Mouse (Mus musculus): ENCODE data around the gene Ffar2.

Ffar2 gene

DNA sequence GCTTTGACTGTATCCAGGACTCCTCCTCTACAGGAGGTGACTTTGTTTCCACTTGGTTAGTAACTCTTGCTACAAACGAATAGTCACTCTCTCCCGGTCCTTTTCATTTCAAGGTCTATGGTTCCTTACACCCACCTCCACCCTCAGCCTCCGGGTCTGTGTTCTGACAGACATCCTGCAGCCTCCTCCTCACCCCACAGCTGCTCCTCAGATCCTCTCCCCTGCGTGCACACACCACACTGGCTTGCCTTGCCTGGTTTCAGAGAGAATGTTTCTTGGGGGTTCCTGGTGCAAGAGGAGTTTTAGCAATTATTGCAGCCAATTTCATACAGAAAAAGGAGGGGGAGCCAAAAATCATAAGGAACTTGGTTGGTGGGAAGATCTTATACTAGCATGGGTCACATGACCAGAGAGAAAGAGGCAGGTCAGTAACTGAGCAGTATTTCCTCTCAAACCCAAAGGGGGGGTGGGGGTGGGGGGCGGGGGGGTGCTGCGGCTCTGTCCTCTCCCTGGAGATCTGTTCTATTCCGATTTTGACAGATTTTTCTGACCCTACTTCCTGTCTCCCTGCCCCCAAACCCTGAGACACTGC, 2.6 kb downstream of the Ffar2 start:
- DNase-seq: peak; percentile 16 to 23

DNA sequence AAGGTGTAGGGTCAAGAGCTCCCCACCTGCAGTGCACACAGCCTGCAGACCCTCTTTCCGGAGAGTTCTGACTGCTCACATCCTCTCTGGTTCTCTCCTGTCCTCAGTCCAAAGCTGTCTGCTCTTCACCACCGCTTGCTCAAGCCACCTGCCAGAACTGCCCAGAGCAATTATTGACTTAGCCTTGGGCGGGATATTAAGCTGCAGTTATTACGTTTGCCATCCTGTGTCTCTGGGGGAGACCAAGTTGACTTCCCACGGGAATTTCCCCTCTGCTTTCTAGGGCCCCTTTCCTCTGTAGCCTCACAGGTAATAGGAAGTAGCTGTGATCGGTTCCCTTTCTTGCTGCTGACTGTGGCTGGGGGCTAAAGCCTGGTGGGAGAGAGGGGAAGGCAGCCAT, 3.4 kb downstream of the Ffar2 start:
- DNase-seq: no peak

DNA sequence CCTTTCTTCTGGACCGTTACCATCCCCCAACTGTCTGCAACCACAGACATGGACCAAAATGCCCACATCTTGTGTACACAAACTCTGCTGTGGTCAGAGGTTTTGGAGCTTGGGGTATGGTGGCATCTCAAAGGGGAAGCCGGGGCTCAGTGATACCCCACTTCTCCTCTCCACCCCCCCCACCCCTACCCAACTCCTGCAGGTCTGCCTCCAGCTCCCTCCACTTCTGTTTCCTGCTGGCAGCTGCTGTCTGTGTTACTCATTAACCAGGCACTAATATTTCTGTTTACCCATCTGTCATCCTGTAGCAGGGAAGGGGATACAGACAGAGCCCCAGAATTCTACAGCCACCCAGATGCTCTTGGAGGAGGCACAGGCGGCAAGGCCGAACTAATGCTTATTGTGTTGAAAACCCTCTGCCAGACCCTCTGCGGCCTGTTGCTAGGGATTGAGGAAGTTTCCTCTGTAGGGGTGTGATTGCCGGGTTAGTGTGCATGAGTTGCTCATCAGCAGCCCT, 11.2 kb downstream of the Ffar2 start:
- DNase-seq: no peak

DNA sequence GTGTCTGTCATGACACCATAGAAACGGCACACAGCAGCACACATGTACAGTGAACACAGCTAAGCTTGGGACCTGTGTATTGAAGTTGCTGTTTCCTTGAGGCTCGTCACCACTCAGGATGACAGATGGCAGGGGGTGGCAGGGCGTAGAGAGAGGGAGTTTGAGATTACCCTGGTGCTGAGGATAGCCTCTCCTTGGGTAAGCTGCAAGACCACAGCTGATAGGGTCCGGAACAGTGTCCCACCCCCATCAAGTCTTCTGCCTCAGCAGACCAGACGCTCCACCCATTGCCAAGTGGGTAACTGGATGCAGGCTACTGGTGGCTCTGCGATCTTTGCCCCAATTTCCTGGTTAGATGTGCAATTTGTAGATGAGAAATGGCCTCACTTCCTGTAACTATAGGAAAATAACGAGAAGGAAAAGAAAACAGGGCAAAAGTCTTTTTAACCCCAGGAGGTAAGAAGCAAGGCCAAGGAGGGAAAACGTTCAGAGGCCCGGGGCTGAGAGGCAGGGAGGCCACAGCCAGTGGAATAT, 11.8 kb downstream of the Ffar2 start:
- DNase-seq: no peak

DNA sequence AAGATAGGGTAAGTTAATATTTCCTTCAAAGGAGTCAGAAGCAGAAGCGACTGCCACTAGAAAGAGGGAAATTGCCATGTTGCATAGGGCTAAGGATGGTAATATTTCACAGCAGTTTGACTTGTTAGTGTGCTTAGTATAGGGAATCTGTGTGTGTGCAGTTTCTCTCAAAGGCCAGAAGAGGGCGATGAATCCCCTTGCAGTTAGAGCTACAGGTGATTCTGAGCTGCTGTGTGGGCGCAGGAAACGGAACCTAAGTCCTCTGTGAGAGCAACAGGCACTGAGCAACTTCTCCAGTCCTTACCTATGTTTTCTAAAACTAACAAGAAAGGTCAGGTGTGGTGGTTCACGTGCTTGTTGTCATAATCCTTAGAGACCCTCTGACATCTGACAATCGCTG, 13.3 kb downstream of the Ffar2 start:
- DNase-seq: no peak

DNA sequence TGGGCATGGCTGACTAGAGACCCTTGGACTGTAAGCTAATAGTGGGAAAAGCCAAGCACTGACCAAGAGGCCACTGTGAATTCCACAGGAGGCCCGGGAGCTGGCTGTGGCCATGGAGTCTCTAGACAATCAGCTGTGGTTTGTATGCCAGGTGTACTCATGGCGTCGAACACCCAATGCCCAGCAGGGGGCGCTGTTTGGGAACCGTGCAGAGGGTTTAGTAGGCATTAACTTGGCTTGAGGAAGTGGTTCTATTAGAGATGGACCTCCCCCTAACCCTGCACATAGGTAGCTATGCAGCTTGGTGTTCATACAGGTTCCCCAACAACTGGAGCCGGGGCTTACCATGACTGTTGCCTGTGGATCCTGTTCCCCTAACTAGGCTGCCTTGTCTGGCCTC, 17.7 kb downstream of the Ffar2 start:
- DNase-seq: peak; percentile 43 to 49

DNA sequence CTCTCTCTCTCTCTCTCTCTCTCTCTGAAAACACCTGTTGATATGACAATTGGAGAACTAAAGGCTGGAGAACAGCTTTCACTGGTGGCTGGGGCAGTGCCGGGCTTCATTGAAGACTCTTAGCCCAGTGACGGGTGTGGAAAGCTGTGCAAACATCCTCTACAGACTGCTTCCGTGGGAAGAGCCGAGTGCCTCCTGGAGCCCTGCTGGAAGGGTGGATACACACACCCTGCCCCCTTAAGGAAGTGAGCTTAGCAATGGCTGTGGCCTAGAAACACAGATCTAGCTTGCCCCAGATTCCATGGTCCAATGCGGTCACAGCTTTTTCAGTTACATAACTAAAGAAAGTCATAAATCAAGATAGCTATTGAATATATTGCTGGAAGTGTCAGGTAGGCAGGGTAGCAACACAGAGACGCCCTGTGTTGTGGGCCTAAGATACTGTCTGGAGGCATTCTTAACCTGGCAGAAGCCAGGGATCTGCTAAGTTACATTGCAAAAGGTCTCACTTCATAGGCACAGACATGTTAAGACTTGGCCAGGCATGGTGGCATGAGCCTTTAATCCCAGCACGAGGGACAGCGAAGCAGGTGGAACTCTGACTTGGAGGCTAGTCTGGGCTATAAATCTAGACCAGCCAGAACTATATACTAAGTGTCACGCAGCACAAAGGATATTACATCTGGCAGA, 19.4 kb downstream of the Ffar2 start:
- no peak for DNase-seq

DNA sequence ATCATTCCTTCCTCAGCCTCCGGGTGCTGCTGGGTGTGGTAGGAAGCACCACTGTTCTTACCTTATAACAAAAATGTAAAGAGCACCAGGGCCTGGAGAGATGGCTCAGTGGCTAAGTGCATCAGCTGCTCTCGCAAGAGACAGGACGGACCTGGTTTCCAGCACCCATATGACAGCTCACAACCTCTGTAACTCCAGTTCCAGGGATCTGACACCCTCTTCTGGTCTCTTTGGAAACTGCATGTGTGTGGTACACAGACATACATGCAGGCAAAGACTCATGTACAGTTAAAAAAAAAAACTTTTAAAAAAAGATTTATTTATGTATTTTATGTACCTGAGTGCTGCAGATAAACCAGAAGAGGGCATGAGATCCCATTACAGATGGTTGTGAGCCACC, 20.3 kb downstream of the Ffar2 start:
- DNase-seq: no peak

DNA sequence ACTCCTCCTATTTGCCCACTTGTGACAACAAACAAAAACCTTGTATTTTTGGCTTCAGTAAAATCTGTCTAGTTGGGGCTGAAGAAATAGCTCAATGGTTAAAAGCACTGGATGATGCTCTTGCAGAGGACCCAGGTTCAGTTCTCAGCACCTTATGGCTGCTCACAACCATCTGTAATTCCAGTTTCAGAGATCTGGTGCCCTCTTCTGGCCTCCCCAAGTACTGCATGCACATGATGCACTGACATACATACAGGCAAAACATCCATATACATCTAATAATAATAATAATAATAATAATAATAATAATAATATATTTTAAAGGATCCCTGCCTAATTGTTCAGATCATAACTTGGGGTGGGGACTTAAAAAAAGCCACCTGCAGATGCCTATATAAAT, 22.9 kb downstream of the Ffar2 start:
- DNase-seq: no peak

DNA sequence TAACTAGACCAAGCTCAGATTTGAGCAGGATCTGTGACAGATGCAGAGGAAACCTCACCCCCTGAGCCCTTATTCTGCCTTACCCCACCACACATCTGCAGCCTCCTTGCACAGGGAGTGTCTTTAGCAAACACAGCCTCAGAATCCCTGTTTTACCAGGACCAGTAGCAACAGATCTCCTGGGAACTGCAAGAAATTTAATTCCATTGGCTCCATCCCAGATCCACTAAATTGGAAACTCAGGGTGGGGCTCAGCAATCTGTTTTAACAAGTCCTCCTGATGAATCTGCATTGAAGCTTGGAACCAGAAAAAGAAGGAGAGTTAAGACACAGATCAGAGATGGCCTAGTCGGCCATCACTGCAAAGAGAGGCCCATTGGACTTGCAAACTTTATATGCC, 26.8 kb downstream of the Ffar2 start:
- no peak for DNase-seq

DNA sequence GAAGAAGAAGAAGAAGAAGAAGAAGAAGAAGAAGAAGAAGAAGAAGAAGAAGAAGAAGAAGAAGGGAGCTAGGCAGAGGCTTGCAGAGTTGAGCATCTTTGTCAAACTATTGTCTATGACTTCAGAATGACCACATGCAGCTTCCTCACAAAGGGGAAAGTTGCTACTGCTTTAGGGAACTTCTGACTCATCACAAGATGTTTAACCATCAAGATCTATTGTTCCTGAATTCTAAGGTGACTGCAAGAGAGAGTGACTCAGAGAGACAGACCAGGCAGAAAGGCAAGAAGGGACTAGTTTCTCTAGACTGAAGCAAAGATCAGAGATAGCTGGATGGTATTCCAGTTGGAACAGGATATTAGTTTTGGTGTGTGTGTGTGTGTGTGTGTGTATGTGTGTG, 28.7 kb downstream of the Ffar2 start:
- DNase-seq: no peak

DNA sequence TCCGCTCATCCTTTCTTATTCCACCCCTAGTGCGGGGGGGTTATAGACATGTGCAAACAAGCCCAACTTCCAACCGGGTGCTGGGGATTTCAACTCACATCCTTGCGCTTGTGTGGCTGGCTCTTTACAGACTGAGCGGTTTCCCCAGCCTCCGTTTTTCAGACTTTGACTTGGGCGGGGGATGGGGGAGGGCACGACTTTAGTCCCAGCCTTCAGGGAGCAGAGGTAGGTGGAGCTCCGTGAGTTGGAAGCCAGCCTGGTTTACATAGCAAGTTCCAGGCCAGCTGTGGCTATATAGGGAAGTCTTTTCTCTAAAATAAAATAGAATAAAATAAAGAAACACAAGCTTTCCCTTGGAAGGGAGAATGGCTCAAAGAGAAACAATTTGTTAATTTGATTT, 31.7 kb downstream of the Ffar2 start:
- DNase-seq: no peak

DNA sequence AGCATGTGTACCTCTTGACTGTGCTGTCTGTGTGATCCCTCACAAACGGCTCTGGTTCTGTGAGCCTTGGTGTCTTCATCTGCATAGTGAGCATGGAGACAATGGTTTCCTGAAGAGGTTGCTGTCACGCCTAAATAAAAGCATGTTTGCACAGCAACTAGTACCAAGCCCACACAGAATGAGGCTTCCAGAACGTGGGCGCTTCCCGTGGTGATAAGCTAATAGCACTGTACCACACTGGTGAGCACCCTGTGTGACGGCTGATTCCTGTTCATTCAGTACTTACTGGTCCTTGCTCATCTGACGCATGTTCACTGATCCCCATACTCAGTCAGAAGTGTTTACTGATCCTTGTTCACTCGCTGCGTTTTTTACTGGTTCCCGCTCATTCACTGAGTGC, 33.4 kb downstream of the Ffar2 start:
- DNase-seq: no peak

DNA sequence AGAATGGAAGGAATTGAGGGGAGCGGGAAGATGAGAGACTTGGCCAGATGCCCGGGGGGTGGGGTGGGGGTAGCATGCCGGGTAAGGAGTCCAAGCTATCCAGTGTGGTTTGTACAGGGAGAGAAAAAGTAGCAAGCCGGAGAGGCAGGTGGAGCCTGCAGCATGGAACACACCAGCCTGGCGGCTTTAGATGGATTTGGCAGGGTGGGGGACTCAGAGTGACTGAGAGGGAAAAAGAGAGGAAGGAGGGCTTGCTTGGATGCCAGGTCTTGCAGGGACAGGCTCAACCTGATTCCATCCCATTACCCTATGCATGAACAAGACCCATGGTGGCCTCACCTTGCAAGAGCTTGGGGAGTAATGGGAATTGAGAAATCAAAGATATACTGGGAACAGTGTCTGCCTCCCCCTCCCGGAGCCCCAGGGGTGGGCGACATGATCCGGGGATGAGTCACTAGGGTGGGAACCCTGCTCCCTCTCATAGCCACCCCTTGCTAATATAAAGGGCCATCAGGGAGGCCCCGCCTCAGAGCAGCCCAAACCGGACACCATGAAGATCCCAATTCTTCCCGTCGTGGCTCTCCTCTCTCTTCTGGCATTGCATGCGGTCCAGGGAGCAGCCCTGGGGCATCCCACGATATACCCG, 36.1 kb downstream of the Ffar2 start, which contains the start of gene Krtdap:
Gene Krtdap (plus strand): TSS at position 520 of the 646 bp plus-strand sequence.
- DNase-seq: no peak

DNA sequence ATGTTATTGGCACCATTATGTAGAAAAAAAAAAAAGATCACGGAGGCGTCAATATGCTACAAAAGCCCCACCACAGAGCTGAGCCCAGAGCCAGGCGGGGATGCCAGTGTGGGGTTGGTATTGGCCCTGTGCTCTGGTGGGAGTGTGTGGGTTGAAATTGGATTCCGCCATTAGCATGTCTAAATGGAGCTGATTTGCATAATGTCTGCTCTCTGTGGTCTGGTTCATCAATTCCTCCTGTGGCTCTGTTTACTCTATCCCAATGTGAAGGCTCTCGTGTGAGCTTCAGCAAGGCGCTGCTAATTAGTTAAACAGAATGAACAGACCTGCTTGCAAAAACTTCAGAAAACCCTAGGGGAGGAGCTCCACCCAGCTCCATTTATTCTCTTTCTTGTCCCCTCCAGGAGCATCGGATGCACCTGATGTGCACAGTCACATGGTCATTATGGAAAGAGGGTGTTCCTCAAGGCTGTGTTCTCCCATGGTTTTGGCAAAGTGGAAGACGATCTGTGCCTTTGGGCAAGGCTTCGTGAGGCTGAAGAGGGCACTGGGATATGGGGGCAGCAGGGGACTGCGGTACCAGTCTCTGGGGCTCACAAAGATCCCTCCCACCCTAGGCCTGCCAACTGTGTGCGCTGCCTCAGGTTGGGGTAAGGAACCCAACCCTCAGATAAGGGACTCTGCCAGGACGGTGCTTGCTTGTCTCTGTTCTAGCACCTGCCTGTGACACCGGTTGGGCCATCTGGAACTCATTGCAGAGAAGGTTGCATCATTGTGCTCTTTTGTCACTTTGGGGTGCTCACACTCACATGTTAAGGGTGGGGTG, 37.6 kb downstream of the Ffar2 start:
- DNase-seq: no peak

DNA sequence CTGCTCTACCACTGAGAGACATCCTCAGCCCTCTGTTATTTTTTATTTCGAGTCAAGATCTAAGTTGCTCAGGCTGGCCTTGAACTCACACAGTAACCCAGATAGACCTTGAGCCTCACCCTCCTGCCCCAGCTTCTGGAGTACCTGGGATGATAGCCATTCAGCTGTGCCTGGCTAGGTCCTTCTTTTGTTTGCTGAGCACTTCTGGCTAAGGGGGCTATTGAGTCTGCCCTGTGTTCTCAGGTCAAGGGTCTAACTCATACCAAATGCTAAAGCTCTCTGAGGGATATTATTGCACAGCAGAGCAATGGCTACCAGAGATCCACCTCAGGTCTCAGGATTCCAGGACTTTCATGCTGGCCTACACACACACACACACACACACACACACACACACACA, 38.4 kb downstream of the Ffar2 start:
- DNase-seq: no peak

DNA sequence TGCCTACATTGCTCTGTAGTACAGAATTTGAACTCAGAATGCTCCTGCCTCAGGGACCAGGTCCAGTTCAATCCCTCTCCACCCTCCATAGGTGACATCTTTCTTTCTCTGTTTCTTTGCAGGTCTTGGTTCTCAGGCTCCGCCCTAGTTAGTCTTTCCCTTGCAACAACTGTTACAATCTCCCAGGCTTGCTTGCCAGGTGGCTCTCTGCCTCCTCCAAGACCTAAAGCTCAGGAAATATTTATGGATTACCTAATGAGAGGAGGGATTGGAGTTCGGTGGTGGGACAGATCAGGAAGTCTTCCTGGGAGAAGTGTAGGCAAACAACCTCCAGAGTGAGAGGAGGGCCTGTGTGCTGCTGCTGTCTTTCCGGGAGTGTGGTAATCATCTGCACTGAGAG, 40.9 kb downstream of the Ffar2 start:
- DNase-seq: no peak

DNA sequence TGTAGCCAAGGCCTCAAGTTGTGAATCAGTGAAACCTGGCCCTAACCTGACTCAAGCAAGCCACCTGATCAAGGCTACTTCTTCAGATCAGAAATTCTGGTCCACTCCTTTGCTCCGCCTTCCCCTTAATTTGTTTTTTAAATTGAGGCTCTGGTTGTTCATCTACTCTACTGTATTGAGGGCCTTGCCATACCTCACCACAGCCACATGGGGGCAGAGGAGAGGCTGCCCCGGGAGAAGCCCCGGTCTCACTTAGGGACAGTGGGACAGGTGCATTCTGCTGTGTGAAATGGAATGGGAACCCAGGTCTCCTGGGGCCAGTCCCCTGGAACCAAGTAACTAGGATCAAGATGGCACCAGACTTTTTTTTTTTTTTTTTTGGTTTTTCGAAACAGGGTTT, 41.8 kb downstream of the Ffar2 start:
- DNase-seq: peak; percentile 19 to 21

DNA sequence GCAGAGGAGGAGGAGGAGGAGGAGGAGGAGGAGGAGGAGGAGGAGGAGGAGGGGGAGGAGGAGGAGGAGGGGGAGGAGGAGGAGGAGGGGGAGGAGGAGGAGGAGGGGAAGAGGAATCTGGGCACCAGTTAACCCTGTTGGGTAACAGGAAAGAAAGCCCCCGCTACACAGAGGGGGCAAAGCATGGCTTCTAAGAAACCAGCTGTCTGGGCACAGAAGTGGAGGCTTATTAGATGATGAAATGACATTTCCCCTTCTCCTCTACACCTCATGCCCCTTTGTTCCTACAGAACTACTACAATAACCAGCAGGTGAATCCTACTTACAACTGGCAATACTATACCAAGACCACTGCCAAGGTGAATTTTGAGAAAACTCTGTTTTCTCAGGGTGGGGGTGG, 45.7 kb downstream of the Ffar2 start:
- DNase-seq: no peak

DNA sequence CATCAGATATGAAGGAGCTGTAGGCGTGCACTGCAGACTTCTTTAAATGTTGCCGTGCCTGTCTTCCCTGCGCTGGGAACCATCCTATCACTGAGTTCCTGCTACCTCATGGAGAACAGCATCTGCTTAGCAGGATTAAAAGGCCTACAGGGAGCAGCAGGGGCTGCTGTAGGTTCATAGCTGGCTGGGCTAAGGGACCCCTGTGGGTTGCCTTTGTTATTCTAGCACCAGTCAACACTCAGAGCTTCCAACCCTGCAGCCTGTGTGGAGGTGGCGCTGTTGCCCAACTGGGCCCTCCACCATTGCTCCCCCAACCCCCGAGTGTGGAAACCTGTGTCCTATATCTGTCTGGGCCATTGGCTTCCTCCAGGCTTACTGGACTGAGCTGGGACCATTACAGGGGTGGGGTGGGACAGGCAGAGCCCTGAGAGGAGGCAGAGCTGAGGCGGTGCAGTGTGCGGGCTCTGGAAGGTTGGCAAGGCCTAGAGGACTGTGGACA, 46.4 kb downstream of the Ffar2 start:
- no peak for DNase-seq

DNA sequence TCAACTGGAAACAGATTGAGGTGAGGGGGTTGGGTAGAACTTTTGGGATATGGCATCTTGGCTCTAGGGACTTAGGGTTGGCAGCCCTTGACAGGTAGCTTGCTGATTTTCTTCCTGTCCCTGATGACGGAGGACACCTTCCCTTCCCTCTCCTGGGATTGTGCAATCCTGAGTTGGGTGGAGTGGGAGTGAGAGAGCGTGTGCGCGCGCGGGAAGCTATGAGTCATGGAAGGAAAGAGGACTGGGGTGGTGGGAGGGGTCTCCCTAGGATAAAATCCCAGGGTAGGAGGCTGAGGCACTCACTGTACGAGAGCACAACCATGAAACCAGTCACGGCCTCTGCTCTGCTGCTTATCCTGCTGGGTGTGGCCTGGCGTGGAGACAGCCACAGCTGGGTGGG, 47.5 kb downstream of the Ffar2 start:
- DNase-seq: no peak

DNA sequence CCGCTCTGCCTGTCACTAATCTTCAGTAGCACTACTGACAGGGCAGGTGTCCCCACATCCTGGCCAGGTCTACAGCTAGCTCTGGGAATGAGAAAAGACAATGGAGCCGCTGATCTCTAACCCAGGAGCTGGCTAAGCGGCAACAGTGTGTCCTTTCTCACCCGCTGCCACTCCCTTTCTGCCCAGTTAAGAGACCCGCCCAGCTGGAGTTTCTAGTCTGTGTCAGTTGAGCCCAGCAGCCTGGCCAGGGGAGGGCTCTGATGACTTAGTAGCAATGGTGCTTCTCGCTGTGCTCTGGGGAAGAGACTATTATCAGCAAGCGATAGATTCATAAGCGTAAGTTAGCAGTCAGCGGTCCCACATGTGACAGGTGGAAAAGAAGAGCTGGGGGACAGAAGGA, 54.3 kb downstream of the Ffar2 start:
- no peak for DNase-seq

All from thymus, postnatal 36 days (tissue).